Mouse (Mus musculus): ENCODE results near the gene Slc15a1. TPM values are rescaled to one million over a fixed set of nuclear protein-coding genes. Genes with fewer than 3 reads are reported as not detected.

Slc15a1 gene
- polyA plus RNA-seq, 1 experiment from 2014 or later, result 0.13 TPM

GRCm38 (mm10) chr14:121464318-121464717 is 40.7 kb downstream of the Slc15a1 start:
- no peak overlapping the region for H3K27ac ChIP-seq (ENCODE audit: low read length)
- H3K4me1 ChIP-seq (ENCODE audit: control insufficient read depth, low read depth, low read length), result no peaks in the 10 kb centered on the region
- H3K9me3 ChIP-seq (replicated peaks; ENCODE audit: control insufficient read depth, low read length), result no peaks in the 10 kb centered on the region
- no peak overlapping the region for H3K9ac ChIP-seq (ENCODE audit: low read depth, low read length)
- H3K4me3 ChIP-seq (ENCODE audit: low read depth, low read length), result no peak overlapping the region
- ATAC-seq (ENCODE audit: low read depth), result no peak
- 59% methylated on average over 2 of the region's 2 CpGs for WGBS (ENCODE audit: insufficient replicate concordance)
- H3K27me3 ChIP-seq (ENCODE audit: control insufficient read depth, insufficient read depth, low read depth, low read length), result no peaks in the 10 kb centered on the region
- H3K4me2 ChIP-seq (ENCODE audit: low read depth, low read length), result no peak overlapping the region
- no peaks in the 10 kb centered on the region for H3K36me3 ChIP-seq (ENCODE audit: control insufficient read depth, insufficient read depth)

- Histone ChIP-seq H3K9me3 (replicated peaks; ENCODE audit: control insufficient read depth, low read length) (no peaks in the 10 kb centered on the region), H3K4me2 (ENCODE audit: low read depth, low read length) (no peak overlapping the region), H3K9ac (ENCODE audit: low read depth, low read length) (no peak overlapping the region), H3K27me3 (ENCODE audit: control insufficient read depth, insufficient read depth, low read depth, low read length) (no peaks in the 10 kb centered on the region), H3K36me3 (ENCODE audit: control insufficient read depth, insufficient read depth) (no peaks in the 10 kb centered on the region), H3K4me1 (ENCODE audit: control insufficient read depth, low read depth, low read length) (no peaks in the 10 kb centered on the region), H3K4me3 (ENCODE audit: low read depth, low read length) (no peak overlapping the region), H3K27ac (ENCODE audit: low read length) (no peak overlapping the region)
- WGBS (ENCODE audit: insufficient replicate concordance), result 72% methylated on average over 5 of the region's 5 CpGs
- ATAC-seq (ENCODE audit: low read depth), result no peak
Observed at GRCm38 (mm10) chr14:121462756-121463155, 42.3 kb downstream of the Slc15a1 start.

- Histone ChIP-seq H3K9me3 (replicated peaks; ENCODE audit: control insufficient read depth, low read length) (no peaks in the 10 kb centered on the region), H3K4me3 (ENCODE audit: low read depth, low read length) (no peak overlapping the region), H3K27ac (ENCODE audit: low read length) (no peak overlapping the region), H3K36me3 (ENCODE audit: control insufficient read depth, insufficient read depth) (no peaks in the 10 kb centered on the region), H3K9ac (ENCODE audit: low read depth, low read length) (no peak overlapping the region), H3K4me1 (ENCODE audit: control insufficient read depth, low read depth, low read length) (peaks cover 2% of the 10 kb centered on the region; the same call in 1 of the 2 replicates), H3K27me3 (ENCODE audit: control insufficient read depth, insufficient read depth, low read depth, low read length) (no peaks in the 10 kb centered on the region), H3K4me2 (ENCODE audit: low read depth, low read length) (no peak overlapping the region)
- no peak for ATAC-seq (ENCODE audit: low read depth)
- 61% methylated on average over 3 of the region's 3 CpGs for WGBS (ENCODE audit: insufficient replicate concordance)
Observed at GRCm38 (mm10) chr14:121460966-121461365, 44.1 kb downstream of the Slc15a1 start.

GRCm38 (mm10) chr14:121458521-121458920 is 46.5 kb downstream of the Slc15a1 start:
- Histone ChIP-seq H3K9ac (ENCODE audit: low read depth, low read length) (no peak overlapping the region), H3K4me1 (ENCODE audit: control insufficient read depth, low read depth, low read length) (peaks cover 3% of the 10 kb centered on the region; the same call in 1 of the 2 replicates), H3K27ac (ENCODE audit: low read length) (no peak overlapping the region), H3K36me3 (ENCODE audit: control insufficient read depth, insufficient read depth) (no peaks in the 10 kb centered on the region), H3K4me3 (ENCODE audit: low read depth, low read length) (no peak overlapping the region), H3K4me2 (ENCODE audit: low read depth, low read length) (no peak overlapping the region), H3K27me3 (ENCODE audit: control insufficient read depth, insufficient read depth, low read depth, low read length) (no peaks in the 10 kb centered on the region), H3K9me3 (replicated peaks; ENCODE audit: control insufficient read depth, low read length) (no peaks in the 10 kb centered on the region)
- 50% methylated on average over 1 of the region's 1 CpGs for WGBS (ENCODE audit: insufficient replicate concordance)
- ATAC-seq (ENCODE audit: low read depth), result no peak

GRCm38 (mm10) chr14:121457536-121457935 is 47.5 kb downstream of the Slc15a1 start:
- Histone ChIP-seq H3K27me3 (ENCODE audit: control insufficient read depth, insufficient read depth, low read depth, low read length) (no peaks in the 10 kb centered on the region), H3K4me2 (ENCODE audit: low read depth, low read length) (no peak overlapping the region), H3K9me3 (replicated peaks; ENCODE audit: control insufficient read depth, low read length) (no peaks in the 10 kb centered on the region), H3K36me3 (ENCODE audit: control insufficient read depth, insufficient read depth) (no peaks in the 10 kb centered on the region), H3K4me1 (ENCODE audit: control insufficient read depth, low read depth, low read length) (peaks cover 3% of the 10 kb centered on the region; the same call in 1 of the 2 replicates), H3K4me3 (ENCODE audit: low read depth, low read length) (no peak overlapping the region), H3K27ac (ENCODE audit: low read length) (no peak overlapping the region), H3K9ac (ENCODE audit: low read depth, low read length) (no peak overlapping the region)
- ATAC-seq (ENCODE audit: low read depth), result no peak
- 65% methylated on average over 6 of the region's 6 CpGs for WGBS (ENCODE audit: insufficient replicate concordance)

- Histone ChIP-seq H3K36me3 (ENCODE audit: control insufficient read depth, insufficient read depth) (no peaks in the 10 kb centered on the region), H3K9me3 (replicated peaks; ENCODE audit: control insufficient read depth, low read length) (no peaks in the 10 kb centered on the region), H3K4me2 (ENCODE audit: low read depth, low read length) (no peak overlapping the region), H3K4me1 (ENCODE audit: control insufficient read depth, low read depth, low read length) (peaks cover 3% of the 10 kb centered on the region; the same call in 1 of the 2 replicates), H3K27me3 (ENCODE audit: control insufficient read depth, insufficient read depth, low read depth, low read length) (no peaks in the 10 kb centered on the region), H3K27ac (ENCODE audit: low read length) (no peak overlapping the region), H3K9ac (ENCODE audit: low read depth, low read length) (no peak overlapping the region), H3K4me3 (ENCODE audit: low read depth, low read length) (no peak overlapping the region)
- no peak for ATAC-seq (ENCODE audit: low read depth)
- 48% methylated on average over 11 of the region's 11 CpGs for WGBS (ENCODE audit: insufficient replicate concordance)
Observed at GRCm38 (mm10) chr14:121456416-121457285, 48.4 kb downstream of the Slc15a1 start.

- Histone ChIP-seq H3K4me3 (ENCODE audit: low read depth, low read length) (no peak overlapping the region), H3K9ac (ENCODE audit: low read depth, low read length) (no peak overlapping the region), H3K4me1 (ENCODE audit: control insufficient read depth, low read depth, low read length) (peaks cover 3% of the 10 kb centered on the region; the same call in 1 of the 2 replicates), H3K9me3 (replicated peaks; ENCODE audit: control insufficient read depth, low read length) (no peaks in the 10 kb centered on the region), H3K4me2 (ENCODE audit: low read depth, low read length) (no peak overlapping the region), H3K36me3 (ENCODE audit: control insufficient read depth, insufficient read depth) (no peaks in the 10 kb centered on the region), H3K27ac (ENCODE audit: low read length) (no peak overlapping the region), H3K27me3 (ENCODE audit: control insufficient read depth, insufficient read depth, low read depth, low read length) (no peaks in the 10 kb centered on the region)
- ATAC-seq (ENCODE audit: low read depth), result no peak
- WGBS (ENCODE audit: insufficient replicate concordance), result 55% methylated on average over 15 of the region's 15 CpGs
Observed at GRCm38 (mm10) chr14:121455976-121456375, 49.1 kb downstream of the Slc15a1 start.

GRCm38 (mm10) chr14:121455527-121455926 is 49.5 kb downstream of the Slc15a1 start:
- H3K9ac ChIP-seq (ENCODE audit: low read depth, low read length), result no peak overlapping the region

GRCm38 (mm10) chr14:121453130-121453529 is 51.9 kb downstream of the Slc15a1 start:
- H3K4me1 ChIP-seq (ENCODE audit: control insufficient read depth, low read depth, low read length), result peaks cover 6% of the 10 kb centered on the region
- no peak overlapping the region for H3K9ac ChIP-seq (ENCODE audit: low read depth, low read length)
- no peak for ATAC-seq (ENCODE audit: low read depth)
- WGBS (ENCODE audit: insufficient replicate concordance), result 34% methylated on average over 3 of the region's 3 CpGs
- H3K27ac ChIP-seq (ENCODE audit: low read length), result no peak overlapping the region
- H3K36me3 ChIP-seq (ENCODE audit: control insufficient read depth, insufficient read depth), result no peaks in the 10 kb centered on the region
- H3K27me3 ChIP-seq (ENCODE audit: control insufficient read depth, insufficient read depth, low read depth, low read length), result no peaks in the 10 kb centered on the region
- H3K4me2 ChIP-seq (ENCODE audit: low read depth, low read length), result no peak overlapping the region
- no peaks in the 10 kb centered on the region for H3K9me3 ChIP-seq (replicated peaks; ENCODE audit: control insufficient read depth, low read length)
- H3K4me3 ChIP-seq (ENCODE audit: low read depth, low read length), result no peak overlapping the region

More at GRCm38 (mm10) chr14:121455527-121455926, 49.5 kb downstream of the Slc15a1 start:
- ATAC-seq (ENCODE audit: low read depth), result no peak
- H3K9me3 ChIP-seq (replicated peaks; ENCODE audit: control insufficient read depth, low read length), result no peaks in the 10 kb centered on the region
- no peak overlapping the region for H3K4me2 ChIP-seq (ENCODE audit: low read depth, low read length)
- no peak overlapping the region for H3K27ac ChIP-seq (ENCODE audit: low read length)
- H3K36me3 ChIP-seq (ENCODE audit: control insufficient read depth, insufficient read depth), result no peaks in the 10 kb centered on the region
- peaks cover 3% of the 10 kb centered on the region; the same call in 1 of the 2 replicates for H3K4me1 ChIP-seq (ENCODE audit: control insufficient read depth, low read depth, low read length)
- no peaks in the 10 kb centered on the region for H3K27me3 ChIP-seq (ENCODE audit: control insufficient read depth, insufficient read depth, low read depth, low read length)
- no peak overlapping the region for H3K4me3 ChIP-seq (ENCODE audit: low read depth, low read length)
- WGBS (ENCODE audit: insufficient replicate concordance), result 4% methylated on average over 6 of the region's 6 CpGs

Data from liver, embryonic 16.5 days (tissue).